Mouse (Mus musculus): Measurements from ENCODE around the gene Snx33.

Snx33 gene

DNA sequence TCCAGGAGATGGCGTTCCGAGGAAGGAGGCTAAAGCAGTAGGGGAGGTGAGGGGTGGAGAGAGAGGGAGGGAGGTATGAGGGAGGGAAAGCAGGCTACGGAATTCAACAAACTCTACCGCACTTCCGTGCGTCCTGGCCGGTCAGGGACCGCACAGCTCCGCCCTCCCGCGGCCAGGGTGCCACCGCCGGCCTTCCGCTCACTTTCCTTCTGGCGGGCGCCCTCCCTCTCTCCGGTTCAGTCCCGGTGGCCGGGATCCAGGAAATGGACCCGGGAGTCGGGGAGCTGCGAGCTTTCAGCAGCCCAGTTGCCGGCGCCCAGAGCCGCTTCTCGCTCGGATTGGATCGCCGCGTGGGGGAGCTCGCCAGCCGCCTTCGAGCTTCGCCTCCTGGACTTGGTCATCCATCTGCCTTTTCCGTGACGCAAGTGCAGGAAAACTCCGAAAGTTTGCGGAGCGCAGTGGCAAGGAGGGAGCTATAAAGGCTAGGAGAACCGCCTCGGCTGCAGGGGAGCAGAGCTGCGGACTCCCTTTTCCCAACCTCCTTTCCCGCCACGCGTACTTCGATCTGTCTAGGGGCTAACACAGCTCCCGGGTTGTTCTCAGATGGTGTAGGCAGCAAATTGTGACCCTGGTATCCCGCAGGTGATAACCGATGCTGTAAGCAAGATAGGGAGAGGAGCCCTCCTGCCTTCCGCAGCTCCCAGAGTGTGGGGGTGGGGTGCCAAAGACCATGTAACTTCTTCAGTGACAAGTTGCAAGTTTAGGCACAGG lies at the start of gene Snx33:
TSS of gene Snx33 (minus strand) at position 331 of the 771 bp plus-strand sequence.
- CTCF ChIA-PET = interaction anchor here (0.6 to 1.0 kb wide), 2 partner anchors 20 to 24 kb away, joined by 3 to 4 read pairs; no protein-coding TSS in a partner anchor

DNA sequence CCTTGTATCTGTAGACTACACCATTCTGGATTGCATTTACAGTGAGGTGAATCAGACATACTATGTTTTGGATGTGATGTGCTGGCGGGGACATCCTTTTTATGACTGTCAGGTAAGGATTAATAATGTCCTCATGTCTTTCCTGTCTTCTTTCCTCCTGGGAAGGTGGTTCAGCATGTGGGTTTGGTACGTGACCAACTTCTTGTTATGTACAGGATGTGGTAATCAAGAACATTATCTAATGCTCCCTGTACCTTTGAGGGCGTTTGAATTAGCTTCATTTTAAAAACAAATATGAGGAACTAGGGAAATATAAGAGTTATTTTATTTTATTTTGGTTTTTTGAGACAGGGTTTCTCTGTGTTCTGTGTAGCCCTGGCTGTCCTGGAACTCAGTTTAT lies 47.0 kb upstream of the Snx33 start:
- CTCF ChIA-PET = interaction anchor here (0.6 kb wide), 1 partner anchor 844 kb away, joined by 3 read pairs; no protein-coding TSS in a partner anchor

DNA sequence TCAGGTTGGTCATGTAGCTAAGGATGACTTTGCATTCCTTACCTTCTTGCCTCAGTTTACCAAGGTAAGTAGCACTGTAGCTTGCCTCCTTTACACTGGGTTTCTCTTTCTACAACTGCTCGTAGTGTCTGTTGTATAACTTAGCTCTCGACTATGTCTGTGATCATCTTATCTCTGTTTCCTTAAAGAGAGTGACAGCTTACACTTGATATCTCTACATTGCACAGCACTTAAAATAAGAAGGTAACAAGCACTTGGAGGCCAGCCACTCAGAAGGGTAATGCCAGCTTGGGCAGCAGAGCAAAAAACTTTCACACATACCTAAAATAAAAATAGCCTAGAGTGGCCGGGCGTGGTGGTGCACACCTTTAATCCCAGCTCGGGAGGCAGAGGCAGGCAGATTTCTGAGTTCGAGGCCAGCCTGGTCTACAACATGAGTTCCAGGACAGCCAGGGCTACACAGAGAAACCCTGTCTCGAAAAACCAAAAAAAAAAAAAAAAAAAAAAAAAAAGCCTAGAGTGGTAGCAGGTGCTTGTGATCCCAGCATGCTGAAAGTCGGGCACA lies 45.9 kb upstream of the Snx33 start:
- CTCF ChIA-PET = no interaction called here

DNA sequence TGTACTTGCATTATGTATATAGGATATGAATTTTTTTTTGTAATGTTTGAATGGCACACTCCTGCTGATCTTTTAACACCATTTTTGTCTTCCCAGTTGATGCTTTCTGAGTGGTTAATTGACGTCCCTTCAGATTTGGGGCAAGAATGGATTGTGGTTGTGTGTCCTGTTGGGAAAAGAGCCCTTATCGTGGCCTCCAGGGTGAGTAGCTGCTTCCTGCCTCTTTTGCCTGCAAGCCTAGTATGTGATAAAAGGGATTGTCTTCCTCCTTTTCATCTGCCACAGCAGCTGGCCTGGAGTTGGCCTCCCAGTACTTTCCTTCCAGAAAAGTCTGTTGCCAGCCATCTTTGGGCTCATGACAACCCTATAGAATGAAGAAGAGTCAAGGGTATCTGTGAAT lies 42.0 kb upstream of the Snx33 start:
- CTCF ChIA-PET = no interaction called here

DNA sequence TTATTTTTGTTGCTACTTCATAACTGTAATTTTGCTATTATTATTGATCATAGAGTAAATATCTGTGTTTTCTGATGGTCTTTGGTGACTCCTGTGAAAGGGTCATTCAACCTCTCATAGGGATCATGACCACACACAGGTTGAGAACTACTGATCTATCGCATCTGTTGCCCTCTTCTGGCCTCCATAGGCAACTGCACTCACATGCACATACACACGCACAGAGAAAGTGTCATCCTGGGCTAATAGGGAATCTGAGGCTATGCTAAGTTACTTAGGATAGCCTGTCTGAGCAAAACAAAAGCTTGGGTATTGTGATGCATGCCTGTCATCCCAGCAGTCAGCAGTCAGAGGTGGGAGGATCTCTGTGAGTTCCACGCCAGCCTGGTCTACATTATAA lies 33.4 kb upstream of the Snx33 start:
- CTCF ChIA-PET = no interaction called here

DNA sequence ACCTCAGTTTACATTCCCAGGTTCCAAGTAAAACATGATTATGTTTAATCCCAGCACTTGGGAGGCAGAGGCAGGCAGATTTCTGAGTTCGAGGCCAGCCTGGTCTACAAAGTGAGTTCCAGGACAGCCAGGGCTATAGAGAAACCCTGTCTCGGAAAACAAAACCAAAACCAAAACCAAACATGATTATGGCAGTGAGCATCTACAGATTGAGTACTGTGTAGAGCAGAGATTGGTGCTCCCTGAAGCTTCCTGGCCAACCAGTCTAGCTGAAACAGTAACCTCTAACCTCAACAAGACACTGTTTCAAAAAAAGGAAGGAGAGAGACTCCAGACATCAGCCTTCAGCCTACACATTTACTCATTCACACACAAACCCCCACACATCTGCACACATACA lies 30.5 kb upstream of the Snx33 start:
- CTCF ChIA-PET = no interaction called here

DNA sequence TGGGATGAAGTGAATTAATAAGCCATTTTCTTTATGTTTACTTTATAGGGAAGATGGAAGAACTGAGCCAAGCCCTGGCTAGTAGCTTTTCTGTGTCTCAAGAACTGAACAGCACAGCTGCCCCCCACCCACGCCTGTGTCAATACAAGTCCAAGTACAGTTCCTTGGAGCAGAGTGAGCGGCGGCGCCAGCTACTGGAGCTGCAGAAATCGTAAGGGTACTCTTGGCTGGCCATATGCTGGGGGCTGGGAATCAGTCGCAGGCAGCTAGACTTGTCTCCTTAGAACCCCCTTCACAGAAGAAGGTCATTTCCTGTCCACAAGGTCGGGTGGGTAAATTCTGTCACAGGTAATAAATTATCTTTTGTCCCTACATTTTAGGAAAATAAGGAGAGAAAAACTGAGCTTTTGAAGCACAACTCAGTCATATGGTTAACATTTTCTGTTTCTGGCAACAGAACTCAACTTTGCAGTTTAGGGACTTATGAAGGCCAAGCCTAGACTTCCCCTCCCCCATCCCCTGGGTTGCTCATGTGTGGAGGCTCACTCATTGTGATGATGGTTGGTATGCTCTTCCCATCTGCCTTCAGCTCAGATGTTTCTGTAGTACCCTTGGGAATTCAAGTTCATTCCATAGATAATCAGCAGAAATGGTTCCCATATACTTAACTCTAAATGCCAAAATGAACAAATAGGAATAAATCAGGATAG lies 28.9 kb upstream of the Snx33 start:
- CTCF ChIA-PET = interaction anchor here (1.2 kb wide), 1 partner anchor 174 kb away, joined by 3 read pairs; the partner anchor contains the start of gene Man2c1

DNA sequence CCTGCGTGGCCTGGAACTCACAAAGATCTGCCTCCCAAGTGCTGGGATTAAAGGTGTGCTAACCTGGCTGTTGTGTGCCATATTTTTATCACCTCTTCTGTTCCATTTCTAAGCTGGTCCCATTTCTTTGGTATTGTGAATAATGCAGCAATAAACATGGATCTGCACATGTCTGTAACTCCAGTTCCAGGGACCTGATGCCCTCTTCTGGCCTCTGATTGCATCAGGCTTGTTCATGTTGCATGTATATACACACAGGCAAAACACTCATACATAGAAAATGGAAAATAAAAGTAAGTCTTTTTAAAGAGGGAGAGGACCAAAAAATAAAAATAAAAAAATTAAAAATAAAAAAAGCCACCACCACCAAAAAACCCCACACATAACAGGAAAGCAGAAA lies 25.4 kb upstream of the Snx33 start:
- CTCF ChIA-PET = interaction anchor here (0.6 kb wide), 1 partner anchor 43 kb away, joined by 9 read pairs; no protein-coding TSS in a partner anchor

DNA sequence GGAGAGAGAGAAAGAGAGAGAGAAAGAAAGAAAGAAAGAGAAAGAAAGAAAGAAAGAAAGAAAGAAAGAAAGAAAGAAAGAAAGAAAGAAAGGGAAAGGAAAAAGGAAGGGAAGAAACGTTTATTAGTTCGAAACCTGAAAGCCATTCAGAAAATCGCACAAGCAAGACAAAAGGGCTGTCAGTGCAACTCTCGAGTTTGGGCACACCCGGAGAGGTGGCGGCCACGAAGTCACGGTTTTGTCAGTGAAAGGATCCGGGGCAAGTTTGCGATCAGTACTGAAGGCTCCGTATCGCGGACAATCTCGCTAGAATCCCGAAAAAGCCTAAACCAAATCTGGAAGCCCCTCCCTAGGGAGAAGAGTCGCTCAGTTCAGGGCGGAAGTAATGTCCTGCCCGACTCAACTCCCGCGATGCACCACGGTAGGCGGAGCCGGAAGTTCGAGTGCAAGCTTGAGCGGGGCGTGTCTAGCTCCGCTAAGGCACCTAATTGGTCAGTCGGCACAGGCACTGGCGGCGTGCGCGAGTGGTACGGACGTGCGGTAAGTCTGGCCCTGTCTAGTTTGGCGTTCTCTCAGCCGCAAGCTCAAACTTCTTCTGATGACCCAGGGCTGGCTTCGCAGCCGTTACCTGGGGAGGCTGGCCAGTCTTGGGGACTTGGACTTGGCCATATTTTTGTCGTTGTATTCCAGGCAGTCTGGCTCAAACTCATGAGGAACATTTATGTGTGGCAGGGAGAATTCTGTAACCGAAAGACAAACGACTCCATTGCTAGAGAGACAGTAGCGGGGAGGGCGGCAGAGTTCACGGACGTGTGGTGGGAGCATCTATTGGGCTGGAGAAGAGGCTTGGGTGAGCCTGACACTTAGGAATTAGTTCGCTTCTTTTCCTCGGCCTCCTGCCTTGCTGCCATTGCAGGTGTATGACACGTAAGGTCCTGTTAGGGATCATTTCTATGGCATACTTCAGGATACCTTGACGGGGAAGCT lies 22.5 kb upstream of the Snx33 start, which contains the start of gene Snupn:
TSS of gene Snupn (plus strand) at position 465 of the 987 bp plus-strand sequence.
- CTCF ChIA-PET = no interaction called here

DNA sequence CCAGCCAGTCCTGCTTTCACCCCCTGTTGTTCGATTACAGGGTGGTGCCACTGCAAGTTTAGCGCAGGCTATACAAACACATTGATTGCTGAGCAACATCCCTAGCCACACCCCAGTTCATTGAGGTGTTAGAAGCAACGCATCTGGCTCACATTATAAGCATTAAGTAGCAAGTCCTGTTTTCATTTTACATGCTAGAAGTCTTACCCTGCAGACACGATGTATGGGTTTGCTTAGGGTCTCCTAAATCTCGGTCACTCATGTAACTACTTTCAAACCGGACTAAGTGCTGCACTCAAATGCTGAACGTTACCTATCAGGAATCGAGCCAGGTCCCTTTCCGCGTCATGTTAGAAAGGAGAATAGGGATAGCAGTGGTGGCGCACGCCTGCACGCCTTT lies 21.6 kb upstream of the Snx33 start:
- CTCF ChIA-PET = no interaction called here

DNA sequence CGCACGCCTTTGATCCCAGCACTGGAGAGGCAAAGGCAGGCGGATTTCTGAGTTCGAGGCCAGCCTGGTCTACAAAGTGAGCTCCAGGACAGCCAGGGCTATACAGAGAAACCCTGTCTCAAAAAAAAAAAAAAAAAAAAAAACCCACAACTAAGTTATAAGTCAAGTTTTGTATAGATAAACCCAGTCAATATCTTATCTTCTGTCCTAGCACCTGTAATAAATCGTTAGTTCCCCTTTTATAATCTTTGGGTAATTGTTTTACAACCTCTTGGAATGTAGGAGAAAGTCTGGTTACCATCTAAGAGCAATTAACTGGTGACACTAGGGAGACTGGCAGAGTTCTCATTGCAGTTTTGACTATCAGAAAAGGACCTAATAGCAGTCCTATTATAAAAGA lies 20.5 kb upstream of the Snx33 start:
- CTCF ChIA-PET = interaction anchor here (0.8 to 1.2 kb wide), 2 partner anchors 21 to 50 kb away, joined by 4 to 8 read pairs; partner anchors contain the start of gene Snx33

DNA sequence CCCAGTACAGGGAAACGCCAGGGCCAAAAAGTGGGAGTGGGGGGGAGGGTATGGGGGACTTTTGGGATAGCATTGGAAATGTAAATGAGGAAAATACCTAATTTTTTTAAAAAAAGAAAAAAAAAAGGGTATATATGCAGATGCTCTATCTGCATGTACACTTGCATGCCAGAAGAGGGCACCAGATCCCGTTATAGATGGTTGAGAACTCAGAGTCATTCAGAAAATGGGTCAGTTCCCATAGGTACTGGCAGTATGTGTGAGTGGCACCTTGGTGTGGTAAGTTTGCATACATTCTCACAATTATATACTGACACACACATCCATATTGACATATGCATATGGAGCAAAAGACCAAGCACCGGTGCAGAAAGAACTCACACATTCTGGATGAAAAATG lies 19.3 kb upstream of the Snx33 start:
- CTCF ChIA-PET = interaction anchor here (0.6 to 1.0 kb wide), 2 partner anchors 10 to 12 kb away, joined by 3 to 6 read pairs; partner anchors contain the start of gene Imp3

DNA sequence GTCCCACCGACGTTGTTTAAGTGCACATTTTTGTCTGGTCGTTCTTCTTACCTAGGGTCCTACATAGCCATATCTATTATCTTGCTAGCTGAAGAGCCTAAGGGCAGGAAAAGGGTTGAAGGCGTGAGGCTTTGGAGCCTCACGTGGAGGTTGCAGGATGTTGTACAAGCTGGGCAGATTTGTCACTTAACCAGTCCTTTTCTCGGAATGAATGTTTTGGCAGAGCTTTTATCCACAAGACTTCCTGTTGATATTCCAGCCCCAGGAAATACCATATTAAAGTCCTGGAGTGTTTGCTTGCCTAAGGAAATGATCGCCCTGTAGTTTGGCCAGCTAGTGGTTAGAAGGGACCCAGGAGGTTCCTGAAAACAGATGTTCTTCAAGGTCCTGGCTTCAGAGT lies 10.2 kb upstream of the Snx33 start:
- CTCF ChIA-PET = interaction anchor here (1.0 kb wide), 1 partner anchor 58 kb away, joined by 4 read pairs; no protein-coding TSS in a partner anchor

DNA sequence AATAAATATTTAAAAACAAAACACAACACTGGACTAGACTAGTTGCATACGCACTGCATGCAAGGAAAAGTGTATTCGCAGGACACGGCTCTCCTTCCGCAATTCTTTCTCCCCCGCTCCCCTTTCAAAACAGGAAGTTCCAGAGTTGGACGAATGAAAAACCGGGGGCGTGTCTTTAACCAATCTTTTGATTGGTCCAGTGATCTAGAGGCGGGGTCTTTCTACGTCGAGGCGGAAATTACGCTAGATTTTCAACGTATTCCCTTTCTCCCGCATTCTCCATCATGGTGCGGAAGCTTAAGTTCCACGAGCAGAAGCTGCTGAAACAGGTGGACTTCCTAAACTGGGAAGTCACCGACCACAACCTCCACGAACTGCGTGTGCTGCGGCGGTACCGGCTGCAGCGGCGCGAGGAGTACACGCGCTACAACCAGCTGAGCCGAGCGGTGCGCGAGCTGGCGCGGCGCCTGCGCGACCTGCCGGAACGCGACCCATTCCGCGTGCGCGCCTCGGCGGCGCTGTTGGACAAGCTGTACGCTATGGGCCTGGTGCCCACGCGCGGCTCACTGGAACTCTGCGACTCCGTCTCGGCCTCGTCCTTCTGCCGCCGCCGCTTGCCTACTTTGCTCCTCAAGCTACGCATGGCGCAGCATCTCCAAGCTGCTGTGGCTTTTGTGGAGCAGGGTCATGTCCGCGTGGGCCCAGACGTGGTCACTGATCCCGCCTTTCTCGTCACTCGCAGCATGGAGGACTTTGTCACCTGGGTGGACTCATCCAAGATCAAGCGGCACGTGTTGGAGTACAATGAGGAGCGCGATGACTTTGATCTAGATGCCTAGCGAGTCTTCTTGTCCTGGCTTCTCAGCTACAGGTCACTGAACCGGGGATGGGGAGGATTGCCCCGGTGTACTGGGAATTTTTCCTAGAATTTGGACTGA lies 9.3 kb upstream of the Snx33 start, which contains the start of gene Imp3:
TSS of gene Imp3 (plus strand) at position 253 of the 938 bp plus-strand sequence.
- CTCF ChIA-PET = interaction anchor here (1.0 kb wide), 2 partner anchors 10 to 59 kb away, joined by 3 to 4 read pairs; no protein-coding TSS in a partner anchor

DNA sequence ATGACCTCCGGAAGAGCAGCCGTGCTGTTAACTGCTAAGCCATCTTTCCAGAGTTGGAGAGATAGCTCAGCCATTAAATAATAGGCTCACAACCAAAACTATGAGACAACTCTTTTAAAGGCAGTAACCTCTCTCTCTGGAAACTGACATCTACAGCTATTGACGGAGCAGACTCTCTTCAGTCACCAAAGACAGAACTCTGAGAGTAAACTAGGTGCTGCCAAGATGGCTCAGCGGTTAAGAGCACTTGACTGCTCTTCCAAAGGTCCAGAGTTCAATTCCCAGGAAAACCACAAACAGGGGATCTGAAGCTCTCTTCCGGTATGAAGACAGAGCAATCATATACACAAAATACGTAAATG lies 8.7 kb upstream of the Snx33 start:
- CTCF ChIA-PET = interaction anchor here (0.7 to 1.0 kb wide), 2 partner anchors 11 to 13 kb away, joined by 3 read pairs; no protein-coding TSS in a partner anchor

DNA sequence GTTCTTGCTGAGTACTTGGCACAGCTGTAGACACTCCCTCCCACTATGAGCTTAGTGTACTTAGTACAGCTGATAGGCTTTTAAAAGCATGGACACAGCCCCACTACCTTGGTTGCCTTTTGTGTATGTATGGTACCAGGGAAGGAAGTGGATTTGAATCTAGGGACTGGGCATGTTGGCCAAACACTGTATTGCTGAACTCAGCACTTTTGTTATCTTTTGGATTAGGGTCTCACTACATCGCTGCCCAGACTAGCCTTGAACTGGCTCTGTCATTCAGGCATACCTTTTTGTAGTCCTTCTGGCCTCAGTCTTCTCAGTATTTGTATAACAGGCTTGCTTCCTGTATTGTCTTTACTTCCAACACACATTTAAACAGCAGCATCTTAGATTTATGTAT lies 2.4 kb upstream of the Snx33 start:
- CTCF ChIA-PET = no interaction called here

DNA sequence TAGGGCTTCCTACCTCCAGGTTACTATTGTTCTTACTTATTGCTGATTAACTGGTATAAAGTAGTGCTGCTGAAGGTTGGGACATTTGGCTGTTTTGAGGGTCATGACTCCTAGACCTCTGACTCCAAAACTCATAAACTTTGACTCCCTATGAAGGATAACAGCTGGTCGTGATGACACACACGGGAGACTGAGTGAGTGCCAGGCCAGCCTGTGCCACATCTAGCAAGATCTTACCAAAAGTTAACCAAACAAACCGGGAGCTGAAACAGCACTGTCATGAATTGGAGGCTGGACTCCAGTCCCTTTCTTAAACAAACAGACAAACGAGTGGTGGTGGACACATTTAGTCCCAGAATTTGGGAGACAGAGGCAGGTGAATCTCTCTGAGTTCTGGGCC lies 1.3 kb upstream of the Snx33 start:
- CTCF ChIA-PET = no interaction called here

DNA sequence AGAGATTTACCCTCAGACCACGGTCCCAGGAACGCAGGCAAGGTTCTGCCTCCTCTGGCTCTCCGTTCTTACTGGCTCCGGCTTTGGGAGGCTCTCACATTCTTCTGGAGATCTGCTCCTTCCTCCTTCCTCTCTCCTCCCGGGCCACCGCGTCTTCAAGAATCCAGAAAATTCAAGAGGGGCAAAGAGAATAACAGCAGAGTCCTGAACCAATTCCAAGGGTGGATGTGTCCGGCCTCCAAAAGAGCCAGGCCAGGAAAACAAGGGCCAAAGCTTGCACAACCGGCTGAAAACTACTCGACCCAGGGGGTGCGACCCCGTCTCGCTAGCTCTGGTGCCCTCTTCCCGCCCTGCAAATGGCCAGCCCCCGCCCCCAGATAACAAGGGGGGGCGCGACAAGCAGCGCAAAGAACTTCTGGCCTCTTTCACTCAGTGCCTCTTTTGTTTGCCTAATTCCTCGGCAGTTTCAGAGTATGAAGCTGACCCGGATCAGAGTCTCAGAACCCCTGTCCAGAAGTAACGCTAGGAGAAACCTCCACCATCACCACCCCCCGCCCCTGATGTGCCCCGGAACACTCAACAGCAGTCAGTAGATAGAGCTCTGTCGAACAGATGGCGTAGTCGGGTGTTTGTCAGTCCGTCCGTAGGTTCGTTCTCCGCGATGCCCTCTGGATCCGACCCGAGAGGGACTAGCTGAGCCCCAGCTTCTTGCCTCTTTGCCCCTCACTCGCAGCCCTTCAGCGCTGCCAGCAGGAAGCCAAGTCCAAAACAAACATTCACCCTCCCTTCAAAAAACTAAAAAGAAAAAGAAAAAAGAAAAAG lies 769 bp downstream of the Snx33 start:
- CTCF ChIA-PET = interaction anchor here (0.6 to 1.0 kb wide), 2 partner anchors 13 to 21 kb away, joined by 4 read pairs; no protein-coding TSS in a partner anchor

DNA sequence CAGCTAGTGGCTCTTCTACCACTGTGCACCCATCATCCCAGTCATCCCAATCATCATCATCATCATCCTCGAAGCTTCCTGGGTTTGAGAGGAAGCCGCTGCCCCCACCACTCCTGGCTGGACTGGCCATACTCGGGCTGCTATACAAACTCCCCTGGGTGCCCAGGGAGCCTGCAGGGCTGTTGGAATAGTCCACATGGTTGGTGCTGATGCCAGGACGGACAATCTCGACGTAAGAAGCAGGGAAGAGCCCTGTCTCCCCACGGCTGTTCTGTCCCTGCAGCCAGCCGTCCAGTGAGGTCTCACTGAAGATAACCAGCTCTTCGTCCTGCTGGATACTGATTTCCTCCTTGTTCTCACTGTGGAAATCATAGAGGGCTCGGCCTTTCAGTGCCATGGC lies 1.8 kb downstream of the Snx33 start:
- CTCF ChIA-PET = no interaction called here

Measured in spleen, embryonic (tissue).